Mouse (Mus musculus) spleen, adult 2 months (tissue): Measurements from ENCODE around the gene Abi3bp.

ENCODE experiments used
- CTCF ChIP-seq: fragments of 200-500 bp; IDR thresholded peaks from 2 replicates; pipeline ENCODE4 v1.5.1; 2011; ENCODE audit warnings: mild to moderate bottlenecking, inconsistent platforms; ENCODE audit not compliant: insufficient read depth, insufficient read length, insufficient replicate concordance; ENCODE audit errors: extremely low read depth
- POLR2A ChIP-seq: fragments of 200-500 bp; IDR thresholded peaks from 2 replicates; pipeline ENCODE4 v1.6.1; 2011; ENCODE audit warnings: low read depth, low read length, inconsistent platforms

- TF ChIP-seq CTCF (no peak), POLR2A (no peak)
Measured at GRCm38 (mm10) chr16:56501513-56501912, 23.8 kb downstream of the Abi3bp start.
